Mouse (Mus musculus): ENCODE data around the gene Smad6. TPM values are rescaled to one million over a fixed set of nuclear protein-coding genes. Genes with fewer than 3 reads are reported as not detected.

The Smad6 gene
- polyA plus RNA-seq, 1 experiment from 2014 or later = 1.9 TPM

DNA sequence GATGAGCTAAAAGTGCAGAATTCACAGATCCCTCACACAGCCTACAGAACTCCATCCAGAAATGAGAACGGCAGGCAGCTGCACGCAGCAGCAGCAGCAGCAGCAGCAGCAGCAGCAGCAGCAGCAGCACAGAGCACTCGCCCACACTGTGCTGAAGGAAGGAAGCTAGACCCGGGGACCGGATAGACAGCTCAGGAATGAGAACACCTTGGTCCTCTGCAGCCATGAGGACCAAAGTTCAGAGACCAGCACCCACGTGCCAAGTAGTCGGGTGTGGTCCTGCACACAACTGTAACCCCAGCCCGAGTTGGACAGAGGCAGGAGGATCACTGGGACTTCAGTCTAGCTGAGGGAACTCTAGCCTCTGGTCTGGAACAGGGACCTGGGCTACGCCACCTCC lies 22.7 kb downstream of the Smad6 start:
- H3K4me3 ChIP-seq (ENCODE audit: low read depth, low read length) = no peak overlapping the region
- H3K27me3 ChIP-seq (replicated peaks; ENCODE audit: control insufficient read depth, insufficient read depth, low read length) = no peaks in the 10 kb centered on the region
- H3K36me3 ChIP-seq (ENCODE audit: control insufficient read depth, insufficient read depth, low read length) = no peaks in the 10 kb centered on the region
- H3K27ac ChIP-seq (ENCODE audit: low read depth, low read length) = no peak overlapping the region
- DNase-seq (ENCODE audit: low spot score) = no peak
- H3K4me2 ChIP-seq (ENCODE audit: low read length) = no peak overlapping the region
- H3K4me1 ChIP-seq (ENCODE audit: control insufficient read depth, insufficient read depth, low read length) = peaks cover 3% of the 10 kb centered on the region; the same call in 1 of the 2 replicates
- ATAC-seq = no peak
- no peak overlapping the region for H3K9ac ChIP-seq (ENCODE audit: low read length)
- WGBS = 84% methylated on average over 9 of the region's 9 CpGs
- H3K9me3 ChIP-seq (replicated peaks; ENCODE audit: control insufficient read depth, low read length) = no peaks in the 10 kb centered on the region

DNA sequence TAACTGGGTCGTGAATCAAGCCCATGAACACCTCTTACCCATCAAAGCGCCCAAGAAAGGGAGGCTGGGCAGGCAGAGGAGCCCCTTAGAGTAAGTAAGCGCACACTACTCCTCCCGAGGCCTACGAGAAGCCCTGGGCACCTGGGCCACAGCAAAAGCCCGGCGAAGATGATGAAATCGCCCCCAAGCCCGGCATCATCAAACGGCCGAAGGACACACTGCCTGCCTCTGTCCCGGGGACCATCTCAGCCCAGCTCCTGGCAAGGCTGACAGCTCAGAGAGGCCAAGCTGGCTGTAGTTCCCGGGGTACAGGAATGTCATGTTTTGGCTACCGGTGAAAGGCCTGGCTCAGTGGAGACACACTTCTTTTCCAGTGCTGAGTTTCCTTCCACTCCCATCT lies 23.8 kb downstream of the Smad6 start:
- H3K9me3 ChIP-seq (replicated peaks; ENCODE audit: control insufficient read depth, low read length) = no peaks in the 10 kb centered on the region
- peak overlapping the region; percentile 44; the same call in 1 of the 2 replicates for H3K27ac ChIP-seq (ENCODE audit: low read depth, low read length)
- no peak for ATAC-seq
- H3K9ac ChIP-seq (ENCODE audit: low read length) = no peak overlapping the region
- H3K4me3 ChIP-seq (ENCODE audit: low read depth, low read length) = no peak overlapping the region
- peaks cover 3% of the 10 kb centered on the region; the same call in 1 of the 2 replicates for H3K4me1 ChIP-seq (ENCODE audit: control insufficient read depth, insufficient read depth, low read length)
- no peaks in the 10 kb centered on the region for H3K27me3 ChIP-seq (replicated peaks; ENCODE audit: control insufficient read depth, insufficient read depth, low read length)
- no peaks in the 10 kb centered on the region for H3K36me3 ChIP-seq (ENCODE audit: control insufficient read depth, insufficient read depth, low read length)
- 67% methylated on average over 14 of the region's 14 CpGs for WGBS
- no peak overlapping the region for H3K4me2 ChIP-seq (ENCODE audit: low read length)
- peak; percentile 13 for DNase-seq (ENCODE audit: low spot score)

DNA sequence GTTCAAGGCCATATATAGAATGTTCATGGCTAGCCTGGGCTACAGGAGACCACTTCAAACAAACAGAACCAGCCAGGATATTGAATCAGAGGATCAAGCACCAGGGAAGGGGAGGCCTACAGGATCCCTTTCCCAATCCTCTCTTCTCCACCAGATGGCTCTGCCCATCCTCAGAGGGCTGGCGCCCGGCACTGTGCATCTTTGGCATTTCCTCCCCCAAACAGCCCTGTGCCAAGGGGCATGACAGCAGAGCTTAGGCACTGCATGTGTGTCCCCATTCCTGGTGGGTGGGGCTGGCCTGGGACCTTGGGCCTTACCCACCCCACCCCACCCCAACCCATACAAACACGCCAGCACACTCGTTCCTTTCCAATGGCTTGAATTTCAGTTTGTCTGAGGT lies 24.4 kb downstream of the Smad6 start:
- H3K27ac ChIP-seq (ENCODE audit: low read depth, low read length) = peak overlapping the region; percentile 44; the same call in 1 of the 2 replicates
- peak; percentile 66 for DNase-seq (ENCODE audit: low spot score)

DNA sequence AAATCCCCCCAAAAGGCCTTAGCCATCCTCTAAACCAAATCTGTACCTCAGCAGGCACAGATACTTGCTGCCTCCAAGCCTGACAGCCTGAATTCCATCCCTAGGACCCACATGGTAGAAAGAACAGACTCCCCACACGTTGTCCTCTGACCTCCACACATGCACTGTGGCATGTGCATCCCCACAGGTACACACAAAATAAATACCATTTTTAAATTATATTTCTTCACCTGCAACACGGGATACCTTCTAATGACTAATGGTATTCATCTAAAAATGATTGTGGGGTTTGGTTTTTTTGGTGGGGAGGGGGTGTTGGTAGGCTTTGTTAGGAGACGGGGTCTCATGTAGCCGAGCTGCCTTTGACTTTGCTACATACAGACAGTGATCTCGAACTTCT lies 28.6 kb downstream of the Smad6 start:
- no peak overlapping the region for H3K4me2 ChIP-seq (ENCODE audit: low read length)
- H3K4me3 ChIP-seq (ENCODE audit: low read depth, low read length) = no peak overlapping the region
- DNase-seq (ENCODE audit: low spot score) (no peak), ATAC-seq (no peak)
- no peak overlapping the region for H3K9ac ChIP-seq (ENCODE audit: low read length)
- no peaks in the 10 kb centered on the region for H3K36me3 ChIP-seq (ENCODE audit: control insufficient read depth, insufficient read depth, low read length)
- WGBS = 91% methylated on average over 5 of the region's 5 CpGs
- no peak overlapping the region for H3K27ac ChIP-seq (ENCODE audit: low read depth, low read length)
- H3K4me1 ChIP-seq (ENCODE audit: control insufficient read depth, insufficient read depth, low read length) = no peaks in the 10 kb centered on the region
- H3K27me3 ChIP-seq (replicated peaks; ENCODE audit: control insufficient read depth, insufficient read depth, low read length) = no peaks in the 10 kb centered on the region
- no peaks in the 10 kb centered on the region for H3K9me3 ChIP-seq (replicated peaks; ENCODE audit: control insufficient read depth, low read length)

More for the DNA sequence above, 24.4 kb downstream of the Smad6 start:
- Histone ChIP-seq H3K9me3 (replicated peaks; ENCODE audit: control insufficient read depth, low read length) (no peaks in the 10 kb centered on the region), H3K4me1 (ENCODE audit: control insufficient read depth, insufficient read depth, low read length) (peaks cover 3% of the 10 kb centered on the region; the same call in 1 of the 2 replicates), H3K27me3 (replicated peaks; ENCODE audit: control insufficient read depth, insufficient read depth, low read length) (no peaks in the 10 kb centered on the region), H3K4me2 (ENCODE audit: low read length) (no peak overlapping the region), H3K9ac (ENCODE audit: low read length) (no peak overlapping the region), H3K4me3 (ENCODE audit: low read depth, low read length) (no peak overlapping the region), H3K36me3 (ENCODE audit: control insufficient read depth, insufficient read depth, low read length) (no peaks in the 10 kb centered on the region)
- peak; percentile 68 for ATAC-seq
- WGBS = 40% methylated on average over 4 of the region's 4 CpGs

DNA sequence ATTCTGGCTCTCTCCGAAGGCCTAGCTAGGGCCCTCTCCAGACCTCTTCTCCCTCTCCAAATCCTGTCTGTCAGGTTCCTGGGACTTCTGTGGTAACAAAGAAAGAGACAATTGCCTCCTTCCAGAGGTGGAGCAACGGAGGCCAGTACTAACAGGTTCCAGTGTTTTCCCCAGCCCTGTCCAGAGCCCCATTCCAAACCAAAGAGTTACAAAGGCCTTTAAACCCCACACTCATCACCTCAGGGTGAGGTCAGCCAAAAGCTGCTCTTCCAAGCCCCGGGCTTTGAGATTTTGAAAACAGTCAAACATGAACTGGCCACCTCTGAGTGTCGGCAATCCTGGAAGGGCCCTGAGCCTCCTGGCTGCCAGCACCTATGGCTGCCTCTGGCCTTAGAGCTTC lies 29.1 kb downstream of the Smad6 start:
- Histone ChIP-seq H3K36me3 (ENCODE audit: control insufficient read depth, insufficient read depth, low read length) (no peaks in the 10 kb centered on the region), H3K27ac (ENCODE audit: low read depth, low read length) (no peak overlapping the region), H3K4me1 (ENCODE audit: control insufficient read depth, insufficient read depth, low read length) (no peaks in the 10 kb centered on the region), H3K9ac (ENCODE audit: low read length) (no peak overlapping the region), H3K4me3 (ENCODE audit: low read depth, low read length) (no peak overlapping the region), H3K4me2 (ENCODE audit: low read length) (no peak overlapping the region), H3K9me3 (replicated peaks; ENCODE audit: control insufficient read depth, low read length) (no peaks in the 10 kb centered on the region), H3K27me3 (replicated peaks; ENCODE audit: control insufficient read depth, insufficient read depth, low read length) (no peaks in the 10 kb centered on the region)
- 65% methylated on average over 4 of the region's 4 CpGs for WGBS
- ATAC-seq (no peak), DNase-seq (ENCODE audit: low spot score) (no peak)

DNA sequence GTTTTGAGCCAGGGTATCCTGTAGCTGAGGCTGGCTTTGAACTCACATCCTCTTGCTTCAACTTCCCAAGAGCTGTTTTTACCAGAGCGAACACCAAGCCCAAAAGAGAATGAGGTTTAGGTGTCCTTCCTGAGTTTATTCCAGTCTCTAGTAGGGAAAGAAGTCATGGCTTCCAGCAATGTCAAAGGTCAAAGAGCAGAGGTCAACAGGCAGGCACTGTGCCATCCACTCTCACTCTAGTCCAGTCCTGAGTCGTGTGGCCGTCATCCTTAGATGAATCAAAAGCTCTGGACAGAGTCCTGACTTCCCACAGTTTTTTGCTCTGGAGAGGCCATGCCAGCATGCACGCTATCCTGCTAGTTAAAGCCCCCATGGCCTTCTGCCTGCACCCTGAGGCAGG lies 30.7 kb downstream of the Smad6 start:
- ATAC-seq = no peak
- no peaks in the 10 kb centered on the region for H3K27me3 ChIP-seq (replicated peaks; ENCODE audit: control insufficient read depth, insufficient read depth, low read length)
- WGBS = 80% methylated on average over 4 of the region's 4 CpGs

DNA sequence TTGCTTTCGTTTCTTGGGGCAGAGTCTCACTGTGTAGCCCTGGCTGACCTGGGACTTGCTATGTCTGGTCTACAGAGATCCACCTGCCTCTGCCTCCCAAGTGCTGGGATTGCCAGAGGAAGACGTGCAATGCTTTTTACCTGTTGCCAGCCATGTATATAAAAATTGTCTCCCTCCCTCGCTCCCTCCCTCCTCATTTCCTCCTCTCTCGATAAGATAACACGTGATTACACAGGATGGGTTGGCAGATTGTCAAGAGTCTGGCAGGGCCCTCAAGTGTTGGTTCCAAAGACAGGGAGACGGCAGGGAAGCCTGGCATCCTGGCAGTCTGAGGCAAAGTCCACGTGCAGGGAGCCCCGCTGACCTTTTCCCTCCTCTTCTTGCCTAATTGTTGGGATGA lies 32.2 kb downstream of the Smad6 start:
- no peaks in the 10 kb centered on the region for H3K9me3 ChIP-seq (replicated peaks; ENCODE audit: control insufficient read depth, low read length)
- 49% methylated on average over 8 of the region's 8 CpGs for WGBS
- no peak overlapping the region for H3K4me3 ChIP-seq (ENCODE audit: low read depth, low read length)
- H3K27me3 ChIP-seq (replicated peaks; ENCODE audit: control insufficient read depth, insufficient read depth, low read length) = no peaks in the 10 kb centered on the region
- no peak overlapping the region for H3K27ac ChIP-seq (ENCODE audit: low read depth, low read length)
- DNase-seq (ENCODE audit: low spot score) (peak; percentile 81), ATAC-seq (no peak)
- H3K9ac ChIP-seq (ENCODE audit: low read length) = no peak overlapping the region
- H3K4me2 ChIP-seq (ENCODE audit: low read length) = no peak overlapping the region
- H3K4me1 ChIP-seq (ENCODE audit: control insufficient read depth, insufficient read depth, low read length) = no peaks in the 10 kb centered on the region
- H3K36me3 ChIP-seq (ENCODE audit: control insufficient read depth, insufficient read depth, low read length) = no peaks in the 10 kb centered on the region

More for the DNA sequence above, 30.7 kb downstream of the Smad6 start:
- Histone ChIP-seq H3K4me3 (ENCODE audit: low read depth, low read length) (no peak overlapping the region), H3K9ac (ENCODE audit: low read length) (no peak overlapping the region), H3K4me2 (ENCODE audit: low read length) (no peak overlapping the region), H3K27ac (ENCODE audit: low read depth, low read length) (no peak overlapping the region), H3K4me1 (ENCODE audit: control insufficient read depth, insufficient read depth, low read length) (no peaks in the 10 kb centered on the region), H3K36me3 (ENCODE audit: control insufficient read depth, insufficient read depth, low read length) (no peaks in the 10 kb centered on the region), H3K9me3 (replicated peaks; ENCODE audit: control insufficient read depth, low read length) (no peaks in the 10 kb centered on the region)
- no peak for DNase-seq (ENCODE audit: low spot score)

DNA sequence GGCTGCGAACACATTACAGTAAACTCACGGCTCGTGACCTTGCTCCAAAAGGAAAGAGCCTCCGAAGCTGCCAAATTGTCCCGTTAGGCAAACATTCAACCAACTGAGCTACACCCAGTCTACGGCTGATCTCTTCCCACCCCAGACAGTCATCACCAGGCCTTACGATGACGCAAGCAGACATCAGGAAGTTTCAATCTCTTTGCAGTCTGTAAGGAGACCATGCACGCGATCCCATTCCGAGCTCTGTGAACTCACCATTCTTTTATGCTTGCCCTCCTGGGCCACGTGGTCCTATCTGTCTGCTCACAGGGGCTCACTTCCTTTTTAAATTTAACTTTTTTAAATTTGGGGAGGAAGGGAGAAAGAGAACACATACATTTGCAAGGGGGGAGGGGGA lies 32.6 kb downstream of the Smad6 start:
- no peaks in the 10 kb centered on the region for H3K27me3 ChIP-seq (replicated peaks; ENCODE audit: control insufficient read depth, insufficient read depth, low read length)
- H3K4me2 ChIP-seq (ENCODE audit: low read length) = no peak overlapping the region
- no peaks in the 10 kb centered on the region for H3K4me1 ChIP-seq (ENCODE audit: control insufficient read depth, insufficient read depth, low read length)
- no peak overlapping the region for H3K4me3 ChIP-seq (ENCODE audit: low read depth, low read length)
- 88% methylated on average over 12 of the region's 12 CpGs for WGBS
- H3K27ac ChIP-seq (ENCODE audit: low read depth, low read length) = no peak overlapping the region
- no peak overlapping the region for H3K9ac ChIP-seq (ENCODE audit: low read length)
- ATAC-seq (no peak), DNase-seq (ENCODE audit: low spot score) (no peak)
- no peaks in the 10 kb centered on the region for H3K9me3 ChIP-seq (replicated peaks; ENCODE audit: control insufficient read depth, low read length)
- H3K36me3 ChIP-seq (ENCODE audit: control insufficient read depth, insufficient read depth, low read length) = no peaks in the 10 kb centered on the region

DNA sequence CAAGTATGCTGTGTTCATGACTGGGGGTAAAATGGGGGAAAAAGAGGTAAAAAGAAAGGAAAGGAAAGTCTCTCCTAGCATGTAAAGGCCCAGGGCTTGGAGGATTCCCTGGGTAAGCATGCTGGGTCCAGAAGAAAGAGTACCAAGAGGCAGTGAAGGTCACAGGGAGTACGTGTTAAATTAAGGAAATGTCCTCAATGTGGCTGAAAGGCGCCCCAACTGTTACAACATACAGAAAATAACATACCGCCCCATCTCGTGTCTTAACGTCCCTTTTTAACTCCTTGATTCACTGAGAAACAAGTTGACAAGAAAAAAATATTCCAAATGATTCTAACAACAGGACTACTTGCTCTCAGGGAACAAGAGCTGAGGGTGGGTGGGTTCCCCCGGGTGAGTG lies 36.7 kb downstream of the Smad6 start:
- WGBS = 81% methylated on average over 6 of the region's 6 CpGs
- ATAC-seq (no peak), DNase-seq (ENCODE audit: low spot score) (no peak)

More for the DNA sequence above, 36.7 kb downstream of the Smad6 start:
- H3K36me3 ChIP-seq (ENCODE audit: control insufficient read depth, insufficient read depth, low read length) = no peaks in the 10 kb centered on the region
- no peaks in the 10 kb centered on the region for H3K9me3 ChIP-seq (replicated peaks; ENCODE audit: control insufficient read depth, low read length)
- no peak overlapping the region for H3K9ac ChIP-seq (ENCODE audit: low read length)
- peaks cover 10% of the 10 kb centered on the region for H3K4me1 ChIP-seq (ENCODE audit: control insufficient read depth, insufficient read depth, low read length)
- no peaks in the 10 kb centered on the region for H3K27me3 ChIP-seq (replicated peaks; ENCODE audit: control insufficient read depth, insufficient read depth, low read length)
- no peak overlapping the region for H3K27ac ChIP-seq (ENCODE audit: low read depth, low read length)
- H3K4me3 ChIP-seq (ENCODE audit: low read depth, low read length) = no peak overlapping the region
- H3K4me2 ChIP-seq (ENCODE audit: low read length) = no peak overlapping the region

All from forebrain, embryonic 14.5 days (tissue).